Mouse (Mus musculus): Measurements from ENCODE around the gene Ece1. TPM values are rescaled to one million over a fixed set of nuclear protein-coding genes. Genes with fewer than 3 reads are reported as not detected.
"Not testable (repeated sequence)": the region's sequence is repeated elsewhere in the genome, so short reads cannot be mapped to it uniquely, and the experiment has no call there.

Ece1 gene
- polyA plus RNA-seq, 1 experiment from 2014 or later, result 36.7 TPM

- H3K36me3 ChIP-seq, result peaks cover 68% of the 10 kb centered on the region
- no peak overlapping the region for H3K9ac ChIP-seq
- H3K4me3 ChIP-seq, result no peak overlapping the region
- H3K4me2 ChIP-seq (replicated peaks), result no peak overlapping the region
- H3K27me3 ChIP-seq, result no peaks in the 10 kb centered on the region
- no peaks in the 10 kb centered on the region for H3K4me1 ChIP-seq
- H3K27ac ChIP-seq, result no peak overlapping the region
- 0 out of 2 replicates have a peak, but pooled peaks cover 4% of the 10 kb centered on the region for H3K9me3 ChIP-seq
- 74% methylated on average over 8 of the region's 8 CpGs for WGBS
- ATAC-seq (ENCODE audit: insufficient number of reproducible peaks, insufficient read depth, low FRiP score, low TSS enrichment), result no peak
Measured at GRCm38 (mm10) chr4:137954926-137955396, 92.9 kb downstream of the Ece1 start.

- no peak overlapping the region for H3K4me2 ChIP-seq (replicated peaks)
- 94% methylated on average over 15 of the region's 15 CpGs for WGBS
- no peak overlapping the region for H3K9ac ChIP-seq
Measured at GRCm38 (mm10) chr4:137956260-137956659, 94.2 kb downstream of the Ece1 start.

GRCm38 (mm10) chr4:137959889-137960665 lies 98.0 kb downstream of the Ece1 start:
- H3K9me3 ChIP-seq, result 0 out of 2 replicates have a peak, but pooled peaks cover 4% of the 10 kb centered on the region
- no peaks in the 10 kb centered on the region for H3K4me1 ChIP-seq
- no peak overlapping the region for H3K4me3 ChIP-seq
- H3K9ac ChIP-seq, result no peak overlapping the region
- WGBS, result 88% methylated on average over 13 of the region's 13 CpGs
- H3K27me3 ChIP-seq, result no peaks in the 10 kb centered on the region
- H3K27ac ChIP-seq, result no peak overlapping the region
- ATAC-seq (ENCODE audit: insufficient number of reproducible peaks, insufficient read depth, low FRiP score, low TSS enrichment), result no peak
- H3K36me3 ChIP-seq, result peaks cover 84% of the 10 kb centered on the region
- H3K4me2 ChIP-seq (replicated peaks), result no peak overlapping the region

More at GRCm38 (mm10) chr4:137956260-137956659, 94.2 kb downstream of the Ece1 start:
- H3K4me3 ChIP-seq, result no peak overlapping the region
- ATAC-seq (ENCODE audit: insufficient number of reproducible peaks, insufficient read depth, low FRiP score, low TSS enrichment), result no peak
- no peaks in the 10 kb centered on the region for H3K27me3 ChIP-seq
- H3K27ac ChIP-seq, result no peak overlapping the region
- 0 out of 2 replicates have a peak, but pooled peaks cover 4% of the 10 kb centered on the region for H3K9me3 ChIP-seq
- no peaks in the 10 kb centered on the region for H3K4me1 ChIP-seq
- peaks cover 71% of the 10 kb centered on the region for H3K36me3 ChIP-seq

GRCm38 (mm10) chr4:137960757-137961156 lies 98.7 kb downstream of the Ece1 start:
- Histone ChIP-seq H3K4me3 (no peak overlapping the region), H3K36me3 (peaks cover 82% of the 10 kb centered on the region), H3K27me3 (no peaks in the 10 kb centered on the region), H3K9ac (no peak overlapping the region), H3K4me1 (no peaks in the 10 kb centered on the region), H3K9me3 (0 out of 2 replicates have a peak, but pooled peaks cover 4% of the 10 kb centered on the region), H3K4me2 (replicated peaks) (no peak overlapping the region), H3K27ac (no peak overlapping the region)
- WGBS, result 88% methylated on average over 11 of the region's 11 CpGs
- ATAC-seq (ENCODE audit: insufficient number of reproducible peaks, insufficient read depth, low FRiP score, low TSS enrichment), result no peak

- Histone ChIP-seq H3K4me2 (replicated peaks) (no peak overlapping the region), H3K27me3 (no peaks in the 10 kb centered on the region), H3K4me3 (no peak overlapping the region), H3K9ac (no peak overlapping the region), H3K27ac (no peak overlapping the region), H3K9me3 (0 out of 2 replicates have a peak, but pooled peaks cover 4% of the 10 kb centered on the region), H3K36me3 (peaks cover 69% of the 10 kb centered on the region), H3K4me1 (no peaks in the 10 kb centered on the region)
- ATAC-seq (ENCODE audit: insufficient number of reproducible peaks, insufficient read depth, low FRiP score, low TSS enrichment), result no peak
- 92% methylated on average over 20 of the region's 20 CpGs for WGBS
Measured at GRCm38 (mm10) chr4:137962643-137963350, 100.8 kb downstream of the Ece1 start.

- ATAC-seq (ENCODE audit: insufficient number of reproducible peaks, insufficient read depth, low FRiP score, low TSS enrichment), result no peak
Measured at GRCm38 (mm10) chr4:137963431-137963830, 101.4 kb downstream of the Ece1 start.

GRCm38 (mm10) chr4:137963881-137964584 lies 102.0 kb downstream of the Ece1 start:
- Histone ChIP-seq H3K4me2 (replicated peaks) (no peak overlapping the region), H3K4me1 (no peaks in the 10 kb centered on the region), H3K4me3 (no peak overlapping the region), H3K9me3 (0 out of 2 replicates have a peak, but pooled peaks cover 4% of the 10 kb centered on the region), H3K36me3 (peaks cover 60% of the 10 kb centered on the region), H3K27ac (no peak overlapping the region), H3K27me3 (no peaks in the 10 kb centered on the region), H3K9ac (no peak overlapping the region)
- WGBS, result 55% methylated on average over 8 of the region's 9 CpGs
- no peak for ATAC-seq (ENCODE audit: insufficient number of reproducible peaks, insufficient read depth, low FRiP score, low TSS enrichment)

More at GRCm38 (mm10) chr4:137963431-137963830, 101.4 kb downstream of the Ece1 start:
- no peak overlapping the region for H3K4me3 ChIP-seq
- no peaks in the 10 kb centered on the region for H3K4me1 ChIP-seq
- H3K4me2 ChIP-seq (replicated peaks), result no peak overlapping the region
- no peak overlapping the region for H3K9ac ChIP-seq
- H3K9me3 ChIP-seq, result 0 out of 2 replicates have a peak, but pooled peaks cover 4% of the 10 kb centered on the region
- H3K27ac ChIP-seq, result no peak overlapping the region
- WGBS, result 90% methylated on average over 6 of the region's 6 CpGs
- no peaks in the 10 kb centered on the region for H3K27me3 ChIP-seq
- H3K36me3 ChIP-seq, result peaks cover 64% of the 10 kb centered on the region

GRCm38 (mm10) chr4:137964585-137964930 lies 102.5 kb downstream of the Ece1 start:
- H3K27me3 ChIP-seq, result no peaks in the 10 kb centered on the region
- no peak overlapping the region for H3K4me3 ChIP-seq
- peaks cover 54% of the 10 kb centered on the region for H3K36me3 ChIP-seq
- no peak overlapping the region for H3K4me2 ChIP-seq (replicated peaks)
- WGBS, result 92% methylated on average over 11 of the region's 11 CpGs
- no peak overlapping the region for H3K27ac ChIP-seq
- H3K9ac ChIP-seq, result no peak overlapping the region
- ATAC-seq (ENCODE audit: insufficient number of reproducible peaks, insufficient read depth, low FRiP score, low TSS enrichment), result no peak
- H3K9me3 ChIP-seq, result 0 out of 2 replicates have a peak, but pooled peaks cover 3% of the 10 kb centered on the region
- no peaks in the 10 kb centered on the region for H3K4me1 ChIP-seq

GRCm38 (mm10) chr4:137968203-137968602 lies 106.2 kb downstream of the Ece1 start:
- no peak for ATAC-seq (ENCODE audit: insufficient number of reproducible peaks, insufficient read depth, low FRiP score, low TSS enrichment)
- H3K9ac ChIP-seq, result no peak overlapping the region
- 12% methylated on average over 9 of the region's 9 CpGs for WGBS
- no peak overlapping the region for H3K4me3 ChIP-seq
- H3K27me3 ChIP-seq, result no peaks in the 10 kb centered on the region
- no peak overlapping the region for H3K4me2 ChIP-seq (replicated peaks)
- no peaks in the 10 kb centered on the region for H3K4me1 ChIP-seq
- H3K9me3 ChIP-seq, result no peaks in the 10 kb centered on the region
- no peak overlapping the region for H3K27ac ChIP-seq
- H3K36me3 ChIP-seq, result peaks cover 19% of the 10 kb centered on the region

- not testable (repeated sequence) for H3K9ac ChIP-seq; H3K36me3 ChIP-seq; H3K27me3 ChIP-seq; ATAC-seq (ENCODE audit: insufficient number of reproducible peaks, insufficient read depth, low FRiP score, low TSS enrichment); H3K4me3 ChIP-seq; H3K4me1 ChIP-seq; H3K4me2 ChIP-seq (replicated peaks); H3K9me3 ChIP-seq; H3K27ac ChIP-seq
- no CpG with 5 or more reads among the region's 11 CpGs for WGBS
Measured at GRCm38 (mm10) chr4:137970623-137971199, 108.7 kb downstream of the Ece1 start.

- H3K9me3 ChIP-seq; H3K27me3 ChIP-seq; H3K4me1 ChIP-seq; H3K27ac ChIP-seq; ATAC-seq (ENCODE audit: insufficient number of reproducible peaks, insufficient read depth, low FRiP score, low TSS enrichment); H3K4me3 ChIP-seq; H3K9ac ChIP-seq; H3K4me2 ChIP-seq (replicated peaks); H3K36me3 ChIP-seq: not testable (repeated sequence)
- no CpG with 5 or more reads among the region's 11 CpGs for WGBS
Measured at GRCm38 (mm10) chr4:137974856-137975432, 112.9 kb downstream of the Ece1 start.
